Mouse (Mus musculus): ENCODE measurements around the gene Mrps7. TPM values are rescaled to one million over a fixed set of nuclear protein-coding genes. Genes with fewer than 3 reads are reported as not detected.
"Not testable (repeated sequence)": the region's sequence is repeated elsewhere in the genome, so short reads cannot be mapped to it uniquely, and the experiment has no call there.

The Mrps7 gene
- total and polyA plus RNA-seq, 3 experiments = 106 to 199 (median 157) TPM

DNA sequence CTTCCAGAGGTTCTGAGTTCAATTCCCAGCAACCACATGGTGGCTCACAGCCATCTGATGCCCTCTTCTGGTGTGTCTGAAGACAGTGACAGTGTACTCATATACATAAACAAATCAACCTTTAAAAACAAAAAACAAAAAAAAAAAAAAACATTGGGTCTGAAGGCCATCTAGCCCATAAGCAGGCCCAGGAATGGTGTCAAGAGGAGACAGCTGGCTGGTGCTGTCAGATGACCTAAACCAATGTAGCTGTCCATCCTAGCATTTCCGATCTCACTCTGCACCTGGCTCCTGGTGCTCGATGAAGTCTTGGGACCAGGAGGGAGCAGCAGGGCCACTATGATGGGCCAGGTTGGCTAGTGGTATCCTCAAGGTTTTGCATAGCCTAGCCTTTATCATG is 39.0 kb downstream of the Mrps7 start:
- no peak overlapping the region for H3K9ac ChIP-seq (ENCODE audit: control insufficient read depth, low read depth, low read length, poor library complexity, severe bottlenecking)
- TF ChIP-seq ZNF384 (IDR thresholded peaks at IDR 0.05; ENCODE audit: low read depth, low read length) (0 out of 2 replicates have a peak, but pooled peaks have one; percentile 17), USF1 (IDR thresholded peaks at IDR 0.05; ENCODE audit: low read depth, low read length) (no peak)

DNA sequence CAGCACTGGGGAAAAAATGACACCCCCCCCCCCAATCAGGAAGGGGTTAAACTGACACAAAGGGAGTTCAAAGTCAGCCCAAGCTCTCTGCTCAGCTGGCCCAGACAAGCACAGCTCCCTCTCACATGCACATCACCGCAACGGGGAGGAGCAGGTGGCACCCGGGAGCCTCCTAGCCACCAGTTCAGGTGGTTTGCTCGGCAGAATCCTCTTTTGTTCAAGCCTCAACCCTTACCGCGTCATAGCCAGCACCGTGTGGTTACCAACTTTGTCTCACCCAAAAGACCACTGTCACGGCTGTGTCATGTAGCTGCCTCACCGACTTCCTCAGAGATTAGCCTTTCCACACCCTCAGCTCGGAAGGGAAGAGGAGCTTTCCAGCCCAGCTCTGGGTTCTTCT is 39.5 kb downstream of the Mrps7 start:
- H3K9ac ChIP-seq (ENCODE audit: control insufficient read depth, low read depth, low read length, poor library complexity, severe bottlenecking) = no peak overlapping the region
- no peaks in the 10 kb centered on the region for H3K79me2 ChIP-seq (ENCODE audit: control insufficient read depth, insufficient read depth, low read length, poor library complexity)
- peak; percentile 55 for DNase-seq (ENCODE audit: low read depth, low spot score)
- H3K4me1 ChIP-seq (ENCODE audit: control insufficient read depth in 1 of 2, insufficient read depth in 2 of 2, low read length in 2 of 2) = peaks cover 16 to 38% of the 10 kb centered on the region in 2 experiments
- H3K36me3 ChIP-seq (ENCODE audit: control insufficient read depth in 1 of 2, insufficient read depth in 2 of 2, low read length in 2 of 2) = peaks cover 7 to 35% of the 10 kb centered on the region in 2 experiments
- H3K9me3 ChIP-seq (replicated peaks; ENCODE audit: insufficient read depth, low read length) = no peaks in the 10 kb centered on the region
- no peak overlapping the region for H3K27ac ChIP-seq (ENCODE audit: control insufficient read depth, low read depth, low read length)
- H3K27me3 ChIP-seq (ENCODE audit: control insufficient read depth in 1 of 2, insufficient read depth in 2 of 2, low read length in 2 of 2) = no peaks in the 10 kb centered on the region
- TF ChIP-seq JUND (IDR thresholded peaks at IDR 0.05; ENCODE audit: low read depth, low read length) (no peak), CTCF (IDR thresholded peaks at IDR 0.05 in 2 of 3, conservative IDR thresholded peaks at IDR 0.05 in 1 of 3; ENCODE audit: control insufficient read depth in 1 of 3, insufficient read depth in 1 of 3, low read depth in 2 of 3, low read length in 3 of 3, poor library complexity in 1 of 3, severe bottlenecking in 1 of 3) (no peak), SMC3 (IDR thresholded peaks at IDR 0.05; ENCODE audit: low read depth, low read length) (no peak), MEF2A (IDR thresholded peaks at IDR 0.05; ENCODE audit: extremely low read depth, insufficient replicate concordance, low read depth, low read length, poor library complexity, severe bottlenecking) (no peak)
- H3K4me3 ChIP-seq (ENCODE audit: control insufficient read depth in 1 of 2, insufficient read depth in 1 of 2, low read depth in 2 of 2, low read length in 2 of 2) = no peak overlapping the region

More for the DNA sequence above, 39.0 kb downstream of the Mrps7 start:
- Histone ChIP-seq H3K36me3 (ENCODE audit: control insufficient read depth in 1 of 2, insufficient read depth in 2 of 2, low read length in 2 of 2) (peaks cover 7 to 35% of the 10 kb centered on the region in 2 experiments), H3K27me3 (ENCODE audit: control insufficient read depth in 1 of 2, insufficient read depth in 2 of 2, low read length in 2 of 2) (no peaks in the 10 kb centered on the region), H3K27ac (ENCODE audit: control insufficient read depth, low read depth, low read length) (no peak overlapping the region; the same call in 1 of the 2 replicates), H3K4me1 (ENCODE audit: control insufficient read depth in 1 of 2, insufficient read depth in 2 of 2, low read length in 2 of 2) (peaks cover 16 to 38% of the 10 kb centered on the region in 2 experiments), H3K4me3 (ENCODE audit: control insufficient read depth in 1 of 2, insufficient read depth in 1 of 2, low read depth in 2 of 2, low read length in 2 of 2) (no peak overlapping the region), H3K9me3 (replicated peaks; ENCODE audit: insufficient read depth, low read length) (no peaks in the 10 kb centered on the region), H3K79me2 (ENCODE audit: control insufficient read depth, insufficient read depth, low read length, poor library complexity) (no peaks in the 10 kb centered on the region)
- DNase-seq (ENCODE audit: low read depth, low spot score) = no peak

DNA sequence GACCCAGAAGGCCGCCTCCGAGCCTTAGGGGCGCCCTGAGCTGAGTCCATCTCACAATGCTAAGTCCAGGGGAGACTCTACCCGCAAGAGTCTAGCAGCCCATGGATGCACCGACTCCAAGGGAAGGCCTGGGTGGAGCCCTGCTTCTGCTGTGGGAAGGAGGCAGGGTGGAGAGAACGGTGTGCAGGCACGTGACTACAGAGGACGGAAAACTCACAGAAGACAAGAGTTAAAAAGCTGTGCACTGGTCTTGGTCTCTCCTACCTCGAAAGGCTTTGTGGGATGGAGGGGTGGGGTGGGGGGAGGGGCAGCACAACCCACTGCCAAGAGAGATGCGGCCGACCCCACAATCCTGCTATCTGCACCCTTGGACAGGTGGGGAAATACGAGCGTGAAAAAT is 40.6 kb downstream of the Mrps7 start:
- DNase-seq (ENCODE audit: low read depth, low spot score) = no peak
- H3K27ac ChIP-seq (ENCODE audit: control insufficient read depth, low read depth, low read length) = no peak overlapping the region
- H3K9me3 ChIP-seq (replicated peaks; ENCODE audit: insufficient read depth, low read length) = no peaks in the 10 kb centered on the region
- no peaks in the 10 kb centered on the region for H3K79me2 ChIP-seq (ENCODE audit: control insufficient read depth, insufficient read depth, low read length, poor library complexity)
- peaks cover 11 to 34% of the 10 kb centered on the region in 2 experiments for H3K4me1 ChIP-seq (ENCODE audit: control insufficient read depth in 1 of 2, insufficient read depth in 2 of 2, low read length in 2 of 2)
- no peak overlapping the region for H3K9ac ChIP-seq (ENCODE audit: control insufficient read depth, low read depth, low read length, poor library complexity, severe bottlenecking)
- no peak for TF ChIP-seq POLR2AphosphoS2 (IDR thresholded peaks at IDR 0.05; ENCODE audit: low read length)
- peak in 1 of 2 experiments; percentile 10; a peak in 1 of 4 replicates for TF ChIP-seq POLR2A (IDR thresholded peaks at IDR 0.05; ENCODE audit: control insufficient read depth in 1 of 2, insufficient read depth in 1 of 2, low read depth in 1 of 2, low read length in 2 of 2, poor library complexity in 1 of 2)
- no peak overlapping the region for H3K4me3 ChIP-seq (ENCODE audit: control insufficient read depth in 1 of 2, insufficient read depth in 1 of 2, low read depth in 2 of 2, low read length in 2 of 2)
- peaks cover 10 to 32% of the 10 kb centered on the region in 2 experiments for H3K36me3 ChIP-seq (ENCODE audit: control insufficient read depth in 1 of 2, insufficient read depth in 2 of 2, low read length in 2 of 2)
- H3K27me3 ChIP-seq (ENCODE audit: control insufficient read depth in 1 of 2, insufficient read depth in 2 of 2, low read length in 2 of 2) = no peaks in the 10 kb centered on the region

DNA sequence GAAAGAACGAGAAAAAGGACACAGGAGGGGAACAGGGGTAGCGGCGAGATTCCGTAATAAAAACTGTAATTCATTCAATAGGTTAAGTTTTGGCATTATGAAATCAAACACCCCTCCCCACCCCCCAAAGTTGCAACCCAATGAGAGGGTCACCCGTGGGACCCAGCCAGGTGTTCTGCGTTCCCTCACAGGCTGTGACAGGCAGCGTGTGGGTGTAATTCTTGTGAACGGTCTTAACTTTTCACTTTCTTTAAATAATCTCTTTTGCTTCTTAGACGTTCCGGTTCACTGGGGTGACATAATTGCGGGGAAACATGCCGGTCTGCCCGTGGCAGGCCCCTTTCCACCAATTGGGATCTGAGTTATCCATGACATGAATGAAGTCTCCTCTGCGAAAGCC is 41.8 kb downstream of the Mrps7 start:
- H3K27ac ChIP-seq (ENCODE audit: control insufficient read depth, low read depth, low read length); H3K9ac ChIP-seq (ENCODE audit: control insufficient read depth, low read depth, low read length, poor library complexity, severe bottlenecking); DNase-seq (ENCODE audit: low read depth, low spot score); H3K4me3 ChIP-seq (ENCODE audit: control insufficient read depth in 1 of 2, insufficient read depth in 1 of 2, low read depth in 2 of 2, low read length in 2 of 2); H3K79me2 ChIP-seq (ENCODE audit: control insufficient read depth, insufficient read depth, low read length, poor library complexity); H3K9me3 ChIP-seq (replicated peaks; ENCODE audit: insufficient read depth, low read length); H3K27me3 ChIP-seq (ENCODE audit: control insufficient read depth in 1 of 2, insufficient read depth in 2 of 2, low read length in 2 of 2): not testable (repeated sequence)
- Histone ChIP-seq H3K4me1 (ENCODE audit: control insufficient read depth in 1 of 2, insufficient read depth in 2 of 2, low read length in 2 of 2) (peaks cover 7 to 23% of the 10 kb centered on the region in 2 experiments; a peak in 3 of 4 replicates), H3K36me3 (ENCODE audit: control insufficient read depth in 1 of 2, insufficient read depth in 2 of 2, low read length in 2 of 2) (peaks cover 14 to 25% of the 10 kb centered on the region in 2 experiments)

Data from MEL (cell line).